Mouse (Mus musculus) urinary bladder, postnatal 36 days (tissue): Measurements from ENCODE around the gene Pfn1.

ENCODE experiments used
- DNase-seq, 2 experiments: peaks; one replicate each; pipeline ENCODE4 v3.0.0; 2022; ENCODE audit warnings: low spot score in 2 of 2, mixed read lengths in 1 of 2

Gene Pfn1

GRCm38 (mm10) chr11:70674501-70674900 lies 20.1 kb upstream of the Pfn1 start:
- no peak for DNase-seq

- DNase-seq, result no peak
Observed at GRCm38 (mm10) chr11:70674014-70674413, 19.6 kb upstream of the Pfn1 start.

GRCm38 (mm10) chr11:70671333-70672047 lies 17.0 kb upstream of the Pfn1 start:
- no peak for DNase-seq

- DNase-seq, result no peak
Observed at GRCm38 (mm10) chr11:70670483-70670882, 16.0 kb upstream of the Pfn1 start.

GRCm38 (mm10) chr11:70669582-70670345 lies 15.3 kb upstream of the Pfn1 start:
- DNase-seq, result peak in 1 of 2 experiments; percentile 70

GRCm38 (mm10) chr11:70668771-70669505 lies 14.5 kb upstream of the Pfn1 start, which contains the start of gene Spag7:
Gene Spag7 (minus strand): TSS chr11:70669416.
- DNase-seq, result peak; percentile 93 to 96

GRCm38 (mm10) chr11:70668335-70668770 lies 13.9 kb upstream of the Pfn1 start:
- DNase-seq, result peak; percentile 68 to 78

GRCm38 (mm10) chr11:70667271-70668150 lies 13.1 kb upstream of the Pfn1 start:
- no peak for DNase-seq

- DNase-seq, result no peak
Observed at GRCm38 (mm10) chr11:70666687-70667086, 12.2 kb upstream of the Pfn1 start.

- DNase-seq, result no peak
Observed at GRCm38 (mm10) chr11:70664741-70665140, 10.3 kb upstream of the Pfn1 start.

- no peak for DNase-seq
Observed at GRCm38 (mm10) chr11:70663957-70664356, 9.5 kb upstream of the Pfn1 start.

- no peak for DNase-seq
Observed at GRCm38 (mm10) chr11:70663101-70663500, 8.7 kb upstream of the Pfn1 start.

- no peak for DNase-seq
Observed at GRCm38 (mm10) chr11:70660571-70660970, 6.1 kb upstream of the Pfn1 start.

GRCm38 (mm10) chr11:70658942-70659341 lies 4.5 kb upstream of the Pfn1 start:
- no peak for DNase-seq

- no peak for DNase-seq
Observed at GRCm38 (mm10) chr11:70658521-70658920, 4.1 kb upstream of the Pfn1 start.

GRCm38 (mm10) chr11:70657991-70658390 lies 3.5 kb upstream of the Pfn1 start:
- DNase-seq, result no peak

GRCm38 (mm10) chr11:70657573-70657972 lies 3.1 kb upstream of the Pfn1 start:
- no peak for DNase-seq

- no peak for DNase-seq
Observed at GRCm38 (mm10) chr11:70656964-70657363, 2.5 kb upstream of the Pfn1 start, which contains the start of gene Eno3. Gene Eno3 (plus strand): TSS chr11:70657202.

- DNase-seq, result no peak
Observed at GRCm38 (mm10) chr11:70656456-70656927, 2.0 kb upstream of the Pfn1 start.

GRCm38 (mm10) chr11:70655571-70656455 lies 1.4 kb upstream of the Pfn1 start:
- peak; percentile 70 to 72 for DNase-seq
